Mouse (Mus musculus) neural tube, embryonic 15.5 days (tissue): ENCODE measurements around the gene Mff. TPM values are rescaled to one million over a fixed set of nuclear protein-coding genes. Genes with fewer than 3 reads are reported as not detected.

ENCODE experiments used
- ATAC-seq: fragments of 200-750 bp; cut with Nextera tagmentation; 2 replicates; pipeline ENCODE4 v1.8.0; 2017; ENCODE audit warnings: mild to moderate bottlenecking, moderate TSS enrichment, moderate library complexity; ENCODE audit not compliant: low FRiP score
- H3K27ac ChIP-seq: fragments of 300-500 bp; sonication (generic); replicated peaks from 2 replicates; pipeline ENCODE4 v1.5.1; 2015; ENCODE audit warnings: mild to moderate bottlenecking, inconsistent platforms
- H3K27me3 ChIP-seq: fragments of 300-500 bp; sonication (generic); replicated peaks from 2 replicates; pipeline ENCODE4 v1.6.1; 2015; ENCODE audit warnings: inconsistent platforms
- H3K36me3 ChIP-seq: fragments of 300-500 bp; sonication (generic); 2 replicates; pipeline ENCODE4 v1.6.1; 2015; ENCODE audit warnings: inconsistent platforms
- H3K4me1 ChIP-seq: fragments of 300-500 bp; sonication (generic); 2 replicates; pipeline ENCODE4 v1.6.1; 2015; ENCODE audit warnings: inconsistent platforms
- H3K4me2 ChIP-seq: fragments of 300-500 bp; sonication (generic); 2 replicates; pipeline ENCODE4 v1.6.1; 2015; ENCODE audit warnings: inconsistent platforms, mild to moderate bottlenecking, moderate library complexity
- H3K4me3 ChIP-seq: fragments of 300-500 bp; sonication (generic); replicated peaks from 2 replicates; pipeline ENCODE4 v1.5.1; 2015; ENCODE audit warnings: mild to moderate bottlenecking, inconsistent platforms
- H3K9ac ChIP-seq: fragments of 300-500 bp; sonication (generic); replicated peaks from 2 replicates; pipeline ENCODE4 v1.6.1; 2015; ENCODE audit warnings: mild to moderate bottlenecking, inconsistent platforms
- H3K9me3 ChIP-seq: fragments of 300-500 bp; sonication (generic); replicated peaks from 2 replicates; pipeline ENCODE4 v1.6.1; 2016; ENCODE audit warnings: inconsistent platforms
- WGBS: fragments of 180-500 bp; shearing (Covaris S2); methylation state at CpG from one replicate; pipeline ENCODE4 v1.1.7; 2015; ENCODE audit warnings: mixed read lengths; 5-methylcytosine and 5-hydroxymethylcytosine counted together
- polyA plus RNA-seq: library from polyadenylated mRNA; unstranded; fragments of >200 nt; fragmentation: Nextera tagmentation; extraction: Ambion mirVana; gene quantifications from 2 replicates; pipeline ENCODE4 v1.2.1, GENCODE M21; 2015

Mff gene
- polyA plus RNA-seq, 1 experiment from 2014 or later: 375 TPM

DNA sequence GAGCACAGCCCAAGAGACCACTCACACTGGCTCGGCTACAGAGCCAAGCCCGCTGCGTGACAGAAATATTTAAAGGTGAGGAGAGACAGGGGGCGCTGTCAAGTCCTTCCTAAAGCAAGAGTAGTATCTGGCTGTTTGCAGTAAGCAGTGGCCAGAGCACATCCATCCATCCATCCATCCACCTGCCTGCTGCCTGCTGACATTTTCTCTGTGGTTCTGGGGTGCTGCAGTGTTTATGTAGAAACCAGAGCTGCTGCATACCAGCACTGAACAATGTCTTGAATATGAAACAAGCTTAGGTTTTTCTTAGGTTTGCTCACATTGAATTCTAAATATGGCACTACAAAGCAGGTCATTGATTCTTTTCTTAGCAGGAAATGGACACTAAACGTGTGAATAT, 48.5 kb downstream of the Mff start:
- Histone ChIP-seq H3K27me3 (no peaks in the 10 kb centered on the region), H3K27ac (no peak overlapping the region), H3K9me3 (no peaks in the 10 kb centered on the region), H3K4me3 (no peak overlapping the region), H3K36me3 (no peaks in the 10 kb centered on the region), H3K4me2 (no peak overlapping the region), H3K4me1 (no peaks in the 10 kb centered on the region), H3K9ac (no peak overlapping the region)
- WGBS: 79% methylated on average over 5 of the region's 5 CpGs
- no peak for ATAC-seq

DNA sequence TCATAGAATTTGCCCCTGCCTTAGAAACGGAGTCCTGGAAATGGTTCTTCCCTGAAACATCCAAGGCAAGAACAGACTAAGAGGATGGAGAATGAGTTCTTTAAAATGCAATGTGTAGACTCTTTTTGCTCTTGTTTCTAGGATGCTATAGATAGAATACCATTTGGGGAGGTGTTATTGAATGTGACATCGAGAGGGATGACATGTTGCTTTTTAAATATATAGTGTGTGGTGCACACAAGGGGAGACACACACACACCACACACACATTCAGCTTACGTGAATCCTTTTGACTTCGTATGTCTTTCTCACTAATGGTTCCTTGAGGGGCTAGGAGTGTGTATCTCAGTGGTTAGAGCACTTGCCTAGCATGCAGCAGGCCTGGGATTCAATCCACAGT, 50.6 kb downstream of the Mff start:
- Histone ChIP-seq H3K27me3 (no peaks in the 10 kb centered on the region), H3K36me3 (no peaks in the 10 kb centered on the region), H3K9me3 (no peaks in the 10 kb centered on the region), H3K4me3 (no peak overlapping the region), H3K4me1 (no peaks in the 10 kb centered on the region), H3K9ac (no peak overlapping the region), H3K27ac (no peak overlapping the region), H3K4me2 (no peak overlapping the region)
- 94% methylated on average over 4 of the region's 4 CpGs for WGBS
- no peak for ATAC-seq

GRCm38 (mm10) chr1:82779388-82779966, 54.8 kb downstream of the Mff start:
- Histone ChIP-seq H3K36me3 (no peaks in the 10 kb centered on the region), H3K4me3 (no peak overlapping the region), H3K4me1 (no peaks in the 10 kb centered on the region), H3K4me2 (no peak overlapping the region), H3K9ac (no peak overlapping the region), H3K27me3 (no peaks in the 10 kb centered on the region), H3K9me3 (no peaks in the 10 kb centered on the region), H3K27ac (no peak overlapping the region)
- 86% methylated on average over 6 of the region's 6 CpGs for WGBS
- ATAC-seq: no peak

DNA sequence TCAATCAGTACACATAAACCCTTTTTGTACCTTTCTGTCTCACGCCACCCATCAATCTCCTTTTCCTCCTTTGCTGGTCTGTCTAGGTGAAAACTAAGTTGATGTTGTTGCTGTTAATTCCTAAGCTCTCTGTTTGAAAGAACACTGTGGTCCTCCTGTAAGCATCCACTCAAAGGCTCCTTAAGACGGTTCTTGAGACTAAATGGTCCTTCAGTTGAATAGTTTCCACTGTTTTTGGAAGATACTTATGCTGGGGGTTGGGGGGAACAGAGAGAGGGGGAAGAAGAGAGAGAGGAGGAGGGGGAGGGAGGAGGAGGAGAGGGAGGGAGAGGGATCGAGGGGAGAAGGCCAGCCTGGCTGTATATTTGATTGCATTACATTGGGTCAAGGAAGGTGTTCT, 58.9 kb downstream of the Mff start:
- H3K36me3 ChIP-seq: no peaks in the 10 kb centered on the region
- no peaks in the 10 kb centered on the region for H3K9me3 ChIP-seq
- H3K9ac ChIP-seq: no peak overlapping the region
- no peak overlapping the region for H3K4me3 ChIP-seq
- H3K27me3 ChIP-seq: no peaks in the 10 kb centered on the region
- H3K4me2 ChIP-seq: no peak overlapping the region
- 83% methylated on average over 3 of the region's 3 CpGs for WGBS
- no peak overlapping the region for H3K27ac ChIP-seq
- 0 out of 2 replicates have a peak, but pooled peaks cover 3% of the 10 kb centered on the region for H3K4me1 ChIP-seq
- ATAC-seq: no peak

DNA sequence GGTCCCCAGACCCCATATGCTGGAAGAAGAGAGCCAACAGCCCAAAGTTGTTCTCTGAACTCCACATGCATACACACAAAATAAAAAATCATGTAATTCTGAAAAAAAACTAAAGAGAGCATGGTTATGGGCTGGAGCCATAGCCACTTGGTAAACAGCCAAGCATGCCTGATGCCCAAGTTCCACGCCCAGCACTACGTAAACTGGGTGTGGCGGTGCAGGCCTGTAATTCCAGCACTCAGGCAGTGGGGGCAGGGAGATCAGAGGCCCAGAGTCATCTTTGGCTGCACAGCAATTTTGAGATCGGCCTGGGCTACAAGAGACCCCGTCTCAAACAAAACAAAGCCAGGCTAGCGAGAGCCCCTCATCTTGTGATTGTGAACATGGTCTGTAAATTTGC, 60.9 kb downstream of the Mff start:
- WGBS: 74% methylated on average over 6 of the region's 6 CpGs
- no peak for ATAC-seq
- H3K4me3 ChIP-seq: no peak overlapping the region

GRCm38 (mm10) chr1:82787414-82787813, 62.7 kb downstream of the Mff start:
- ATAC-seq: peak; percentile 94
- H3K36me3 ChIP-seq: no peaks in the 10 kb centered on the region
- H3K4me2 ChIP-seq: no peak overlapping the region
- 7% methylated on average over 2 of the region's 2 CpGs for WGBS
- no peak overlapping the region for H3K9ac ChIP-seq
- 0 out of 2 replicates have a peak, but pooled peaks cover 3% of the 10 kb centered on the region for H3K4me1 ChIP-seq
- no peaks in the 10 kb centered on the region for H3K27me3 ChIP-seq
- no peak overlapping the region for H3K4me3 ChIP-seq
- no peak overlapping the region for H3K27ac ChIP-seq
- H3K9me3 ChIP-seq: no peaks in the 10 kb centered on the region

More for the DNA sequence above, 60.9 kb downstream of the Mff start:
- Histone ChIP-seq H3K27ac (no peak overlapping the region), H3K9me3 (no peaks in the 10 kb centered on the region), H3K4me1 (0 out of 2 replicates have a peak, but pooled peaks cover 3% of the 10 kb centered on the region), H3K4me2 (no peak overlapping the region), H3K36me3 (no peaks in the 10 kb centered on the region), H3K9ac (no peak overlapping the region), H3K27me3 (no peaks in the 10 kb centered on the region)

- no peaks in the 10 kb centered on the region for H3K27me3 ChIP-seq
- 66% methylated on average over 7 of the region's 7 CpGs for WGBS
- H3K9me3 ChIP-seq: no peaks in the 10 kb centered on the region
- 0 out of 2 replicates have a peak, but pooled peaks cover 3% of the 10 kb centered on the region for H3K4me1 ChIP-seq
- no peak overlapping the region for H3K4me2 ChIP-seq
- no peak overlapping the region for H3K27ac ChIP-seq
- H3K36me3 ChIP-seq: no peaks in the 10 kb centered on the region
- H3K4me3 ChIP-seq: no peak overlapping the region
- no peak for ATAC-seq
- no peak overlapping the region for H3K9ac ChIP-seq
Observed at GRCm38 (mm10) chr1:82788070-82788469, 63.4 kb downstream of the Mff start.

GRCm38 (mm10) chr1:82791105-82791504, 66.4 kb downstream of the Mff start:
- Histone ChIP-seq H3K27me3 (no peaks in the 10 kb centered on the region), H3K4me2 (no peak overlapping the region), H3K9ac (no peak overlapping the region), H3K27ac (no peak overlapping the region), H3K4me3 (no peak overlapping the region), H3K4me1 (0 out of 2 replicates have a peak, but pooled peaks cover 8% of the 10 kb centered on the region), H3K9me3 (no peaks in the 10 kb centered on the region), H3K36me3 (no peaks in the 10 kb centered on the region)
- 89% methylated on average over 11 of the region's 11 CpGs for WGBS
- no peak for ATAC-seq

GRCm38 (mm10) chr1:82792238-82792637, 67.5 kb downstream of the Mff start:
- Histone ChIP-seq H3K4me3 (no peak overlapping the region), H3K4me1 (0 out of 2 replicates have a peak, but pooled peaks cover 8% of the 10 kb centered on the region), H3K9ac (no peak overlapping the region), H3K27me3 (no peaks in the 10 kb centered on the region), H3K27ac (no peak overlapping the region), H3K4me2 (no peak overlapping the region), H3K9me3 (no peaks in the 10 kb centered on the region), H3K36me3 (no peaks in the 10 kb centered on the region)
- WGBS: 92% methylated on average over 6 of the region's 6 CpGs
- no peak for ATAC-seq

- H3K4me3 ChIP-seq: no peak overlapping the region
- WGBS: 90% methylated on average over 3 of the region's 3 CpGs
- 0 out of 2 replicates have a peak, but pooled peaks cover 6% of the 10 kb centered on the region for H3K4me1 ChIP-seq
- no peak overlapping the region for H3K9ac ChIP-seq
- no peaks in the 10 kb centered on the region for H3K36me3 ChIP-seq
- no peak overlapping the region for H3K4me2 ChIP-seq
- H3K27ac ChIP-seq: no peak overlapping the region
- H3K27me3 ChIP-seq: no peaks in the 10 kb centered on the region
- ATAC-seq: no peak
- H3K9me3 ChIP-seq: no peaks in the 10 kb centered on the region
Observed at GRCm38 (mm10) chr1:82793110-82793509, 68.4 kb downstream of the Mff start.

GRCm38 (mm10) chr1:82793986-82794385, 69.3 kb downstream of the Mff start:
- WGBS: 45% methylated on average over 4 of the region's 4 CpGs
- no peaks in the 10 kb centered on the region for H3K36me3 ChIP-seq
- H3K9ac ChIP-seq: no peak overlapping the region
- H3K4me2 ChIP-seq: no peak overlapping the region
- H3K27ac ChIP-seq: no peak overlapping the region
- H3K27me3 ChIP-seq: no peaks in the 10 kb centered on the region
- no peaks in the 10 kb centered on the region for H3K9me3 ChIP-seq
- no peak overlapping the region for H3K4me3 ChIP-seq
- ATAC-seq: no peak
- H3K4me1 ChIP-seq: 0 out of 2 replicates have a peak, but pooled peaks cover 6% of the 10 kb centered on the region

DNA sequence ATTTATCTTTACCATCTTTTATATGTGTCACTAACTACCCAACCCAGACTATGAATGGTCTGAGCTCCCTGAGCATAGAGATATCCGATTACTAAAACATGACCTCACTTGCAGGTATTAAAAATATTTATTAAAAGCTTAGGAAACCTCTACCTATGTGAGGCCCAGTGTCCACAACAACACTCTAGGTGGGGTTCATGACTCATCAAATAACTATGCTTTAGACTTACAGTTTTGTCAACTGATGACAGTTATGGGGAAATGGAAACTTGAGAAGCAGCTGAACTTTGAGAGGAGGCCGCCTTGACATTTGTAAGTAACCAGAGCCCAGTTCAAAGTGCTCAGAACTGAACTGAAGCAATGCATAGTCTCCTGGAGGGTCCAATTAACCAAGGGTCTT, 70.5 kb downstream of the Mff start:
- H3K9me3 ChIP-seq: no peaks in the 10 kb centered on the region
- H3K4me2 ChIP-seq: no peak overlapping the region
- H3K27ac ChIP-seq: no peak overlapping the region
- no peak for ATAC-seq
- H3K27me3 ChIP-seq: no peaks in the 10 kb centered on the region
- H3K9ac ChIP-seq: no peak overlapping the region
- H3K36me3 ChIP-seq: no peaks in the 10 kb centered on the region
- H3K4me3 ChIP-seq: no peak overlapping the region
- H3K4me1 ChIP-seq: 0 out of 2 replicates have a peak, but pooled peaks cover 6% of the 10 kb centered on the region
- WGBS: 91% methylated on average over 2 of the region's 2 CpGs
